Mouse (Mus musculus): ENCODE data around the gene Ralb. TPM values are rescaled to one million over a fixed set of nuclear protein-coding genes. Genes with fewer than 3 reads are reported as not detected.

The Ralb gene
- polyA plus RNA-seq, 1 experiment: 26.0 TPM

DNA sequence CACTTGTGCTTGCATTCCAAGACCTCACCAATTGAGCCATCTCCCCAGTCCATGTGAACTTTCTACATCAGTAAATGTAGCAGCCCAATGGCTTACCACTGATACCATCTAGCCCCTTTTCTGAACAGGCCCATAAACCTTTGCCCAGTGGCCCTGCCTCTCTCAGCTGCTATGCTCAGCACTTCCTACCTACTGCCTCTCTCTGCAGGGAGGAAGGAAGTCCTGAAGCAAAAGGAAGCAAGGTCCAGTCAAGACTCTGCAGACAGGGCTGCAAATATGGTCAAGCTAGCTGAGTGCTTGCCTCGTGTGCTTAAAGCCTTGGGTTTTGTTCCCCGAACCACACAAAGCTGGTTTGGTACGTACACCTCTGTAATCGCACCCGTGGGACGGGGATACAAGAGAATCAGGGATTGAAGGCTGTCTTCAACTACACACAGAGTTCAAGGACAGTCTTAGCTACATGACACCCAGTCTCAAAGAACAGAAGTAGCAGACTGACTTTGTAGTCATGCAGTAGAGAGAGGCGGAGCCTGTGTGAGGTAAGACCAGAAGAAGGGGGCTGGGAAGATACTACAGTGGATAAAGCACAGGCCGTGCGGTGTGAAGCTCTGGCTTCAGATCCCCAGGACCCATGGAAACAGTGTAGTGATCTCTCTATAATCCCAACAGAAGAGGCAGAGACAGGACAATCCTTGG lies 5.9 kb downstream of the Ralb start:
- H3K79me2 ChIP-seq (ENCODE audit: control insufficient read depth, insufficient read depth): peaks cover 98% of the 10 kb centered on the region
- no peak overlapping the region for H3K4me2 ChIP-seq (ENCODE audit: low read depth)
- H3K4me3 ChIP-seq: no peak overlapping the region
- H3K27me3 ChIP-seq (ENCODE audit: control insufficient read depth, insufficient read depth, insufficient read length): no peaks in the 10 kb centered on the region
- no peak for TF ChIP-seq MAX (IDR thresholded peaks at IDR 0.05; ENCODE audit: low read depth)
- no peak for TF ChIP-seq REST (IDR thresholded peaks at IDR 0.05; ENCODE audit: insufficient read depth, insufficient read length)
- TF ChIP-seq USF1 (IDR thresholded peaks at IDR 0.05; ENCODE audit: low read depth): no peak
- no peak for TF ChIP-seq TCF12 (IDR thresholded peaks at IDR 0.05; ENCODE audit: insufficient read depth, poor library complexity, severe bottlenecking)
- TF ChIP-seq POLR2A (IDR thresholded peaks at IDR 0.05; ENCODE audit: insufficient read length, low read depth): no peak
- no peak for TF ChIP-seq E2F4 (IDR thresholded peaks at IDR 0.05; ENCODE audit: insufficient read depth)
- TF ChIP-seq CEBPB (IDR thresholded peaks at IDR 0.05; ENCODE audit: insufficient read depth, poor library complexity, severe bottlenecking): no peak
- TF ChIP-seq SRF (IDR thresholded peaks at IDR 0.05; ENCODE audit: control insufficient read depth, insufficient read length, low read depth): no peak
- TF ChIP-seq TCF3 (IDR thresholded peaks at IDR 0.05; ENCODE audit: insufficient read length, low read depth): no peak
- TF ChIP-seq MYOG (IDR thresholded peaks at IDR 0.05; ENCODE audit: control insufficient read depth in 1 of 3, insufficient read depth in 1 of 3, insufficient read length in 2 of 3, low read depth in 2 of 3): no peak
- no peak for TF ChIP-seq POLR2AphosphoS2 (IDR thresholded peaks at IDR 0.05; ENCODE audit: insufficient read length, low read depth)
- no peak for TF ChIP-seq MYOD1 (IDR thresholded peaks at IDR 0.05; ENCODE audit: control insufficient read depth in 1 of 3, insufficient read length in 2 of 3, low read depth in 2 of 3)
- no peaks in the 10 kb centered on the region for H3K36me3 ChIP-seq (ENCODE audit: control insufficient read depth, insufficient read depth)
- H3ac ChIP-seq (ENCODE audit: control insufficient read depth, insufficient read length): no peak overlapping the region

DNA sequence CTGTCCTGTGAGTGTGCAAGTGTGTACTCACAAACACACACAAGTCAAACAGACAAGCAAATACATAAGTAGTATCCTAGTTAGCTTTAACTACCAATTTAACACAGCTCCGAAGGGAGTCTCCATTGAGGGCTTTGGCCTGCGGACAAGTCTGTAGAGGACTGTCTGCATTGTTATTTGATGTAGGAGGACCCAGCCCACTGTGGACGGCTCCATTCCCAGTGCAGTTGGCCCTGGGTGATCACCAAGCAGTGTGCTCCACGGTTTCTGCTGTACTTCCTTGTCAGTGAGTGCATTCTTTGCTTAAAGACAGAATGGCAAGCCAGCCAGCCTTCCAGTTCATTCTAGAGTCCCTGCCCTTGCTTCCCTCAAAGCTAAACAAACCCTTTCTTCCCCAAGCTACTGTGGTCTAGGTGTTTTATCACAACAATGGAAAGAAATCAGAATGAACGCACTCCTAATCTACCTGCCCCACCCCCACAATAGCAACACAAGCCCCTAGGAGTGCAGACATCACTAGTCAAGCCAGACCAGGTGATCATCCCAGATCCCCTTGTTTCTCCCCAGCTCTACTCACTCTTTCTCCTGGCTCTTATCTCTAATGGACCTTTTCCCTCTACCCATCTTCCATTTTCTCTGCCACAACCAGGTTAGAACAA lies 7.1 kb downstream of the Ralb start:
- H3K36me3 ChIP-seq (ENCODE audit: control insufficient read depth, insufficient read depth): no peaks in the 10 kb centered on the region
- H3K79me2 ChIP-seq (ENCODE audit: control insufficient read depth, insufficient read depth): peaks cover 98% of the 10 kb centered on the region
- no peaks in the 10 kb centered on the region for H3K27me3 ChIP-seq (ENCODE audit: control insufficient read depth, insufficient read depth, insufficient read length)
- H3K4me3 ChIP-seq: no peak overlapping the region
- no peak overlapping the region for H3K4me2 ChIP-seq (ENCODE audit: low read depth)
- no peak overlapping the region for H3ac ChIP-seq (ENCODE audit: control insufficient read depth, insufficient read length)
- TF ChIP-seq REST (IDR thresholded peaks at IDR 0.05; ENCODE audit: insufficient read depth, insufficient read length): no peak
- TF ChIP-seq USF1 (IDR thresholded peaks at IDR 0.05; ENCODE audit: low read depth): no peak
- TF ChIP-seq TCF12 (IDR thresholded peaks at IDR 0.05; ENCODE audit: insufficient read depth, poor library complexity, severe bottlenecking): no peak
- TF ChIP-seq POLR2A (IDR thresholded peaks at IDR 0.05; ENCODE audit: insufficient read length, low read depth): no peak
- TF ChIP-seq MYOD1 (IDR thresholded peaks at IDR 0.05; ENCODE audit: control insufficient read depth in 1 of 3, insufficient read length in 2 of 3, low read depth in 2 of 3): no peak
- TF ChIP-seq SRF (IDR thresholded peaks at IDR 0.05; ENCODE audit: control insufficient read depth, insufficient read length, low read depth): no peak
- TF ChIP-seq CEBPB (IDR thresholded peaks at IDR 0.05; ENCODE audit: insufficient read depth, poor library complexity, severe bottlenecking): no peak
- no peak for TF ChIP-seq MYOG (IDR thresholded peaks at IDR 0.05; ENCODE audit: control insufficient read depth in 1 of 3, insufficient read depth in 1 of 3, insufficient read length in 2 of 3, low read depth in 2 of 3)
- no peak for TF ChIP-seq MAX (IDR thresholded peaks at IDR 0.05; ENCODE audit: low read depth)
- TF ChIP-seq E2F4 (IDR thresholded peaks at IDR 0.05; ENCODE audit: insufficient read depth): no peak
- TF ChIP-seq TCF3 (IDR thresholded peaks at IDR 0.05; ENCODE audit: insufficient read length, low read depth): no peak
- TF ChIP-seq POLR2AphosphoS2 (IDR thresholded peaks at IDR 0.05; ENCODE audit: insufficient read length, low read depth): no peak

DNA sequence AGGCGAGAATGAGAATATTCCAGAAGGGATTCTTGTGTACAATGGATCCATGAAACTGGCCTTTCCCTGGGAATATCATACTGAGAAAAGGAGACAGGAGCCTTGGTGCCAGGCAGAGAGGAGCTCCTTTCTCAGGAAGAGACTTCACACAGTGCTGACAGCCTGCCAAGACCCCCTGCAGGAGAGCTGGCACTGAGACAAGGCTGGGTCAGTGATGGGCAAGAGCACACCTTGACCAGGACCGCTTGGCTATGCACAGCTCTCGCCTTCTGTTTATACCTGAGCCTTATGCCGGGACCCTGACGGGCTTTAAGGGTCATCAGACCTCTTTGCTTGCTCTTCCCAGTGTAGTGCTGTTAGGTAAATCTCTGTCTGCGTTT lies 9.2 kb downstream of the Ralb start:
- no peak overlapping the region for H3ac ChIP-seq (ENCODE audit: control insufficient read depth, insufficient read length)
- H3K4me3 ChIP-seq: no peak overlapping the region
- TF ChIP-seq POLR2A (IDR thresholded peaks at IDR 0.05; ENCODE audit: insufficient read length, low read depth): no peak
- TF ChIP-seq POLR2AphosphoS2 (IDR thresholded peaks at IDR 0.05; ENCODE audit: insufficient read length, low read depth): no peak
- TF ChIP-seq MAX (IDR thresholded peaks at IDR 0.05; ENCODE audit: low read depth): no peak
- TF ChIP-seq E2F4 (IDR thresholded peaks at IDR 0.05; ENCODE audit: insufficient read depth): no peak
- TF ChIP-seq CEBPB (IDR thresholded peaks at IDR 0.05; ENCODE audit: insufficient read depth, poor library complexity, severe bottlenecking): no peak
- TF ChIP-seq REST (IDR thresholded peaks at IDR 0.05; ENCODE audit: insufficient read depth, insufficient read length): no peak
- no peak for TF ChIP-seq TCF12 (IDR thresholded peaks at IDR 0.05; ENCODE audit: insufficient read depth, poor library complexity, severe bottlenecking)
- TF ChIP-seq SRF (IDR thresholded peaks at IDR 0.05; ENCODE audit: control insufficient read depth, insufficient read length, low read depth): no peak
- TF ChIP-seq USF1 (IDR thresholded peaks at IDR 0.05; ENCODE audit: low read depth): no peak
- TF ChIP-seq MYOD1 (IDR thresholded peaks at IDR 0.05; ENCODE audit: control insufficient read depth in 1 of 3, insufficient read length in 2 of 3, low read depth in 2 of 3): no peak
- TF ChIP-seq TCF3 (IDR thresholded peaks at IDR 0.05; ENCODE audit: insufficient read length, low read depth): no peak
- no peak for TF ChIP-seq MYOG (IDR thresholded peaks at IDR 0.05; ENCODE audit: control insufficient read depth in 1 of 3, insufficient read depth in 1 of 3, insufficient read length in 2 of 3, low read depth in 2 of 3)
- H3K4me2 ChIP-seq (ENCODE audit: low read depth): no peak overlapping the region
- peaks cover 97% of the 10 kb centered on the region for H3K79me2 ChIP-seq (ENCODE audit: control insufficient read depth, insufficient read depth)
- H3K36me3 ChIP-seq (ENCODE audit: control insufficient read depth, insufficient read depth): no peaks in the 10 kb centered on the region
- H3K27me3 ChIP-seq (ENCODE audit: control insufficient read depth, insufficient read depth, insufficient read length): no peaks in the 10 kb centered on the region

DNA sequence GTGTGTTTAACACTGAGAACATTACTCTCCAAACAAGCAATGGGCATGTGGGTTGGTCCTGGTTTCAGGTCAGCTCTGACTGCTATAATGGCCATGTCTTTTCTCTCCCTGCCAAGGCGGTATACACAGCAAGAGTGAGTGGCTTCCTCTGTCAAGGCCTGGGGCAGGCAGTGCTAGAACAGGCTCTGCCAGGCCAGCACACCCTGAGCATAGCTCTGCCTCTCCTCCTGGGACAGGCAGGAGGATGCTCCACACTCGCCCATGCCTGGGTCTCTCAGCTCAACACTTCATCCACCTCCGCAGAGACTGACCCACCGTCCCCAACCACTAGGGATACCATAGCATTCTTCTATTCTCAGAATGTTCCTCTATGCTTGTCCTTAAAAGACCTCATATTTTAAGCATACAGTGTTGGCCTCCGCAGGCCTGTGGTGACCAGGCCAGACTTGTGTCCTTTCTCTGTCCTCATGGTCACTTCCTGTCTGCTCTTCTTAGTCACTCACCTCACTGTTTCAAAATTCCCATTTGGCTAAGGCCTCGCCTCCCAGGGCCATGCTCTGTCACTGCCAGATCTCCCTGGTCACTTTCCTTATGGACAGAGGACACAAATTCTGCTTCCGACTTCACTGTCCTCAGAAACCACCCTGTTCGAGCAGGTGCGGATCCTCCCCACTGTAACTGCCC lies 9.7 kb downstream of the Ralb start:
- Histone ChIP-seq H3K4me3 (no peak overlapping the region), H3K4me2 (ENCODE audit: low read depth) (no peak overlapping the region), H3K27me3 (ENCODE audit: control insufficient read depth, insufficient read depth, insufficient read length) (no peaks in the 10 kb centered on the region), H3ac (ENCODE audit: control insufficient read depth, insufficient read length) (no peak overlapping the region), H3K79me2 (ENCODE audit: control insufficient read depth, insufficient read depth) (peaks cover 98% of the 10 kb centered on the region), H3K36me3 (ENCODE audit: control insufficient read depth, insufficient read depth) (no peaks in the 10 kb centered on the region)
- TF ChIP-seq USF1 (IDR thresholded peaks at IDR 0.05; ENCODE audit: low read depth) (no peak), MAX (IDR thresholded peaks at IDR 0.05; ENCODE audit: low read depth) (no peak), MYOG (IDR thresholded peaks at IDR 0.05; ENCODE audit: control insufficient read depth in 1 of 3, insufficient read depth in 1 of 3, insufficient read length in 2 of 3, low read depth in 2 of 3) (no peak), TCF3 (IDR thresholded peaks at IDR 0.05; ENCODE audit: insufficient read length, low read depth) (no peak), CEBPB (IDR thresholded peaks at IDR 0.05; ENCODE audit: insufficient read depth, poor library complexity, severe bottlenecking) (no peak), E2F4 (IDR thresholded peaks at IDR 0.05; ENCODE audit: insufficient read depth) (no peak), MYOD1 (IDR thresholded peaks at IDR 0.05; ENCODE audit: control insufficient read depth in 1 of 3, insufficient read length in 2 of 3, low read depth in 2 of 3) (no peak), REST (IDR thresholded peaks at IDR 0.05; ENCODE audit: insufficient read depth, insufficient read length) (no peak), POLR2AphosphoS2 (IDR thresholded peaks at IDR 0.05; ENCODE audit: insufficient read length, low read depth) (no peak), TCF12 (IDR thresholded peaks at IDR 0.05; ENCODE audit: insufficient read depth, poor library complexity, severe bottlenecking) (no peak)

Measured in myocyte (in vitro differentiated cells).